Mouse (Mus musculus) left cerebral cortex, postnatal 4 days (tissue): ENCODE measurements at regions not wholly inside any gene's neighbourhood (a gene's known extent, or its start where the extent isn't known, plus 50 kb on each side); places are given as distances from the start of the nearest gene placed in this dataset. TPM values are rescaled to one million over a fixed set of nuclear protein-coding genes. Genes with fewer than 3 reads are reported as not detected.

ENCODE experiments used
- DNase-seq: peaks from one replicate; pipeline ENCODE4 v3.0.0-alpha.2; 2022
- intact Hi-C: fragments of 180-260 bp; cut with DNase I; formaldehyde crosslinking; loops from one replicate; pipeline ENCODE4 v1.15.1; 2025
- microRNA-seq: library from miRNA; unstranded; fragments of <30 nt; microRNA quantifications from one replicate; pipeline ENCODE4 v1.2.0, GENCODE M21; 2022

- intact Hi-C loops, result no loop called here
- DNase-seq, result no peak
Measured at GRCm38 (mm10) chr15:17569205-17569604, 840.6 kb downstream of the Cdh9 start.

GRCm38 (mm10) chr15:17588617-17589016 lies 860.1 kb downstream of the Cdh9 start:
- intact Hi-C loops, result no loop called here
- no peak for DNase-seq

- DNase-seq, result peak; percentile 29
Measured at GRCm38 (mm10) chr15:17604402-17604801, 875.8 kb downstream of the Cdh9 start.

GRCm38 (mm10) chr15:17614945-17615344 lies 886.4 kb downstream of the Cdh9 start:
- intact Hi-C loops, result no loop called here
- no peak for DNase-seq

More at GRCm38 (mm10) chr15:17604402-17604801, 875.8 kb downstream of the Cdh9 start:
- intact Hi-C loops, result no loop called here

- intact Hi-C loops, result no loop called here
Measured at GRCm38 (mm10) chr15:17641218-17641617, 912.7 kb downstream of the Cdh9 start.

More at GRCm38 (mm10) chr15:17641218-17641617, 912.7 kb downstream of the Cdh9 start:
- DNase-seq, result no peak

Small RNA genes lying in the stretch of these regions (microRNA-seq; reads per million reads assigned to microRNA genes)
- not detected for gene Gm22032
